In the genomic region with DNA sequence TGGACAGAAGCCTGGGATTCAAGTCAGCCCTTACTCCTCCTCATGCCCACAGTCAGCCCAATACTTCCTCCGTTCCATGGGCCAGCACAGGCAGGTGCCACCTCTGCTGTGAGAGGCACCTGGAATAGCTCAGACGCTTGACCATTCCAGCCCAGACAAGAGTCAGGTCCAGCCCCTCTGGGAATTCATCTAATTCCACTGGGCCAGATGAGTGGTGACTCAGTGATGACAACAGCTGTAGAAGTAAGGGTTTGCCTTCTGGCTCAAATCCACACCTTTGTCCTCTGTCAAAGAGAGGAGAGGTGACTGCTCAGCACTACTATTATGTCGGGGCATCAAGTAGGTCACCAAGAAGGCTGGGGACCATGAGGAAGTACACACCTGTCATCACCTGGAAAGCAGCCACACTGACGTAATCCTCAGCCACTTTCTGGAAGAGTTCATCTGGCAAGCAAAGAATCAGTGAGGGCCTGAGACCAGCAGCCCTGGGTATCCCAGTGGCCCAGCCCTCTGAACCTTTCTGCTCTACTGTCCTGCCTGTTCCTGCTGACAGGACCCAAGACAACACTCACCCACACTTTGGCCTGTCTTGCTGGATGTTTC, we compare ENCODE assay signal across 7 mouse cellular contexts. TPM values are rescaled to one million over a fixed set of nuclear protein-coding genes. Genes with fewer than 3 reads are reported as not detected.
DNase-seq lines count a peak whose midpoint lies in the region; ATAC-seq lines count a peak whose summit lies in the region.

A gene (plus strand): TSS at position 570 of the 603 bp plus-strand sequence.

- peaks cover 5% of the 10 kb centered on the region for H3K36me3 ChIP-seq in embryonic facial prominence, embryonic 11.5 days (replicated peaks; ENCODE audit: control insufficient read depth, insufficient read depth, low read depth, low read length)
- H3K36me3 ChIP-seq in heart, embryonic 10.5 days: peaks cover 74% of the 10 kb centered on the region
- H3K36me3 ChIP-seq in midbrain, embryonic 13.5 days: peaks cover 68% of the 10 kb centered on the region

- H3K9ac ChIP-seq in embryonic facial prominence, embryonic 11.5 days (replicated peaks; ENCODE audit: low read length): peak within 1 kb of the TSS; percentile 95
- peak within 1 kb of the TSS; percentile 95 for H3K9ac ChIP-seq in midbrain, embryonic 13.5 days (replicated peaks)

- DNase-seq in urinary bladder, adult 2 months (ENCODE audit: low spot score): no peak
- no peak for DNase-seq in urinary bladder, postnatal 14 days (ENCODE audit: low spot score)
- no peak for DNase-seq in embryonic facial prominence, embryonic 11.5 days (ENCODE audit: low spot score)
- DNase-seq in heart, embryonic 10.5 days (ENCODE audit: low spot score): no peak
- no peak for DNase-seq in layer of hippocampus, postnatal 36 days
- DNase-seq in retina, postnatal 1 day: no peak

- H3K4me2 ChIP-seq in embryonic facial prominence, embryonic 11.5 days (ENCODE audit: low read depth, low read length): peak within 1 kb of the TSS; percentile 80
- peak within 1 kb of the TSS; percentile 93 for H3K4me2 ChIP-seq in midbrain, embryonic 13.5 days (replicated peaks)

- peak within 1 kb of the TSS; percentile 95 for H3K4me3 ChIP-seq in embryonic facial prominence, embryonic 11.5 days (ENCODE audit: low read depth, low read length)
- H3K4me3 ChIP-seq in heart, embryonic 10.5 days: peak within 1 kb of the TSS; percentile 88
- peak within 1 kb of the TSS; percentile 95 for H3K4me3 ChIP-seq in midbrain, embryonic 13.5 days (replicated peaks)

- WGBS in embryonic facial prominence, embryonic 11.5 days: 85% methylated on average over 4 of the region's 4 CpGs
- WGBS in heart, embryonic 10.5 days: 70% methylated on average over 4 of the region's 4 CpGs
- WGBS in midbrain, embryonic 13.5 days: 86% methylated on average over 4 of the region's 4 CpGs

- no peak for ATAC-seq in embryonic facial prominence, embryonic 11.5 days (replicated peaks; ENCODE audit: insufficient number of reproducible peaks, low FRiP score, low TSS enrichment, low read depth)
- no peak for ATAC-seq in midbrain, embryonic 13.5 days

- H3K4me1 ChIP-seq in embryonic facial prominence, embryonic 11.5 days (ENCODE audit: control insufficient read depth, insufficient read depth, low read length): no peaks in the 10 kb centered on the region
- H3K4me1 ChIP-seq in heart, embryonic 10.5 days: peaks cover 34% of the 10 kb centered on the region
- peaks cover 32% of the 10 kb centered on the region for H3K4me1 ChIP-seq in midbrain, embryonic 13.5 days (replicated peaks)

- H3K27ac ChIP-seq in embryonic facial prominence, embryonic 11.5 days (replicated peaks; ENCODE audit: low read depth, low read length): no peak within 1 kb of the TSS; the same call in 1 of the 2 replicates
- peak within 1 kb of the TSS; percentile 96 for H3K27ac ChIP-seq in heart, embryonic 10.5 days
- peak within 1 kb of the TSS; percentile 82 for H3K27ac ChIP-seq in midbrain, embryonic 13.5 days

- no peaks in the 10 kb centered on the region for H3K27me3 ChIP-seq in embryonic facial prominence, embryonic 11.5 days (ENCODE audit: control insufficient read depth, insufficient read depth, low read length)
- H3K27me3 ChIP-seq in heart, embryonic 10.5 days (ENCODE audit: insufficient read depth, poor library complexity, severe bottlenecking): no peaks in the 10 kb centered on the region
- H3K27me3 ChIP-seq in midbrain, embryonic 13.5 days: no peaks in the 10 kb centered on the region

- no peaks in the 10 kb centered on the region for H3K9me3 ChIP-seq in embryonic facial prominence, embryonic 11.5 days (replicated peaks; ENCODE audit: control insufficient read depth, low read length)
- no peaks in the 10 kb centered on the region for H3K9me3 ChIP-seq in heart, embryonic 10.5 days
- no peaks in the 10 kb centered on the region for H3K9me3 ChIP-seq in midbrain, embryonic 13.5 days

RNA-seq across cellular contexts. Expression of the gene that starts here (rescaled TPM):
- 168 and 176 TPM in 2 replicates for polyA plus RNA-seq in urinary bladder, adult 2 months (2012; rRNA removed)
- polyA plus RNA-seq in embryonic facial prominence, embryonic 11.5 days (2014; fragmentation: Nextera tagmentation; extraction: Ambion mirVana): 405 and 441 TPM in 2 replicates
- 478 and 538 TPM in 2 replicates for polyA plus RNA-seq in heart, embryonic 10.5 days (2016; fragmentation: Nextera tagmentation; extraction: Ambion mirVana)
- total RNA-seq in layer of hippocampus, postnatal 36 days (2021): 100 to 1,000 TPM; 140 to 157 TPM
- polyA plus RNA-seq in midbrain, embryonic 13.5 days (2015; fragmentation: Nextera tagmentation; extraction: Ambion mirVana): 308 and 310 TPM in 2 replicates
